Mouse (Mus musculus): Measurements from ENCODE around the gene Arl10. TPM values are rescaled to one million over a fixed set of nuclear protein-coding genes. Genes with fewer than 3 reads are reported as not detected.
"Not testable (repeated sequence)": the region's sequence is repeated elsewhere in the genome, so short reads cannot be mapped to it uniquely, and the experiment has no call there.

Arl10 gene
- total RNA-seq, 2 experiments from 2014 or later = 27.1 to 31.4 TPM

- peak; percentile 64 for DNase-seq
Measured at GRCm38 (mm10) chr13:54582126-54582525, 7.3 kb downstream of the Arl10 start.

DNA sequence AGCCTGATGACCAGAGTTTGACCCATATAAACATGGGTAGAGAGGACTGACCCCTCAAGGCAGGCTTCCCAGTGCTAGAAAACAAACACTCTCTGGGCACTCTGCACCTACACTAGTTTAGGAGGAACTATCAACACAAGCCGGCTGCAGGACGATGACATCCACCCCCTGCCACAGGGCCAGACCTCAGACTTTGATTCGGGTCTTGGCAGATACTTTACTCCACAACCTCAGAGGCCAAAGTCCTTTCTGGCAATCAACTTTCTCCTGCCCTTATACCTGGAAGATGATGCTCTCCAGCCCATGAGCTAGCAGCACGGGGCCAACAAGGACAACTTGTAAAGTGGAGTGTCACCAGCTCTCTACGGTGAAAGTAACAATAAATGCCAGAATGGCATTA, 8.0 kb downstream of the Arl10 start:
- peak; percentile 21 for DNase-seq

DNA sequence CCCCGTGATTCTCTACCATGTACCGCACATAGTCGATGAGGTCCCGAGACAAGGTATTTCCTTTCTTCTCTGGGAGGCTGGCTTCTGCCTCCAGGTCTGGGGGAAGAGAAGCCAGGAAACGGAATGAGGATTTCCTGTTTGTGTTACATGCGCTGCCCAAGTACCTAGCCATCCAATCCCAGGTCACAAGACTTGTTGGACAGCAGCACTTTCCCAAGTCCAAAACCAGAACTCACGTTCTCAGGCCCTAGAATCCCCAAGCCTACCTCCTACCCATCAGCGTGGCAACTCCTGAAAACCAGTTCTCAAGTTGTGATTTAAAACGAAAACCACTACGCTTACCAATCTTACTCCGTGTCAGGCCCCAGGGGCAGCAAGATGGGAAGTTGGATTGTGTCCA, 11.0 kb downstream of the Arl10 start:
- DNase-seq = no peak

- DNase-seq = no peak
Measured at GRCm38 (mm10) chr13:54589414-54589995, 14.7 kb downstream of the Arl10 start.

DNA sequence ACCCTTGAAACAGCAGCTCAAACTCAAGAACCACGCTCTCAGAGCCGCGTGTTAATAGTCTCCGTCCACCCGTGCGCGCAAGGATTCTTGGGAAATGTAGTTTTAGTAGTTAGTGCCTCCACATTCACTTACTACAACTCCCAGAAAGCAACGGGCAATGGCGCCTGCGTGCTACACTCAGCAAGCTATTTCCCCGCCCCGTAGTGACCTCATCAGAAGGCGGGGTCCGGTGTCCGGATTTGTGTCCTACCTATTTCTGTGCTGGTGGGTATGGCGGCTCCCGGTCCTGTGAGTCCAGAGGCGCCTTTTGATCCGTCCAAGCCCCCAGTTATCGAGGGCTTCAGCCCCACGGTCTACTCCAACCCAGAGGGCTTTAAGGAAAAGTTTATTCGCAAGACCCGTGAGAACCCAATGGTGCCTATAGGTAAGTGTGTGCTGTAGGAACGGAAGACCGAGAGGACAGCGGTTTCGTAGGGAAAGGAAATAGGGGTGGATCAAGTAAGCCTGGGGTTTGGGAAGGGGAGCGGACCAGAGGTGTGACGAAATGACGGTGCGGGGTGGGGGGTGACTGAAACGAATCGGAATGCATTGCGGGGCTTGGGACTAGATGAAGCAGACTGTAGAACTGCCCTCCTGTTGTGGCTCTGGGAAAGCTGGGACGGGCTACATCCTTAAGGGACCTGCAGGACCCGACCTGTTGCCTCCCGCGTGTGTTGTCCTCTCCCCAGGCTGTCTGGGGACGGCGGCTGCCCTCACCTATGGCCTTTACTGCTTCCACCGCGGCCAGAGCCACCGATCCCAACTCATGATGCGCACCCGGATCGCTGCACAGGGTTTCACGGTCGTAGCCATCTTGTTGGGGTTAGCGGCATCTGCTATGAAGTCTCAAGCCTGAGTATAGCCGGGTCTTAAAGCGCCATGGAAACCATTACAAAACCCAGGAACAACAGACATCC, 15.5 kb downstream of the Arl10 start, which contains the start of the genes Nop16 and Higd2a:
Nop16 (minus strand) TSS at position 95 of the 956 bp plus-strand sequence.
Higd2a (plus strand) TSS at position 212 of the 956 bp plus-strand sequence.
- peak; percentile 96 for DNase-seq

DNA sequence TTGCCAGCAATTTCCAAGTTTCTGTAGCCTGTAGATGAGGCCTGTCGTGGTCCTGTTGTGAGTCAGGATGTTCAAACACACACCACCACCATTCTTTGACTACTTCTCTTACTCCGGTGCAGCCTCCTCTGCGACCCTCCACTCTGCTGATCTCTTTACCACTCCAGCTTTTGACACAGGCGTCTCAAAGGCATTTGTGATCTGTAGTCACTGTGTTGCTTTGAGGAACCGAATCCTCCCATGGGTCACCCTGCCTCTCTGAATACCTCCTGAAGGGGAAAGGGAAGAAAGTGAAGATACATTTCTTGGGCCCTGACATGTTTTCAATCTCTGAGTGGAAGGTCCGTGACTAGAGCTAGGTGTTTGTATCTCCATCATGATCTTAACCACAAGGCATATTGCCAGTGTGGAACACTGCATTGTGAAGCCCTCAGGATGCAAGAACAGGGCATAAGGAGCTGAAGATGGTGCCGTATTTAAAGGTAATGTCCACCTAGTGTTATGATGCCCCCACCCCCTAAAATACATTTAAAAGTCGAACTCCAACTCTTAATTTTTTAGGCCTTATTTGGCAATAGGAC, 17.1 kb downstream of the Arl10 start:
- no peak for DNase-seq

- DNase-seq = no peak
Measured at GRCm38 (mm10) chr13:54593617-54594016, 18.8 kb downstream of the Arl10 start.

- no peak for DNase-seq
Measured at GRCm38 (mm10) chr13:54596107-54596690, 21.4 kb downstream of the Arl10 start.

GRCm38 (mm10) chr13:54596870-54597269, 22.1 kb downstream of the Arl10 start:
- no peak for DNase-seq

DNA sequence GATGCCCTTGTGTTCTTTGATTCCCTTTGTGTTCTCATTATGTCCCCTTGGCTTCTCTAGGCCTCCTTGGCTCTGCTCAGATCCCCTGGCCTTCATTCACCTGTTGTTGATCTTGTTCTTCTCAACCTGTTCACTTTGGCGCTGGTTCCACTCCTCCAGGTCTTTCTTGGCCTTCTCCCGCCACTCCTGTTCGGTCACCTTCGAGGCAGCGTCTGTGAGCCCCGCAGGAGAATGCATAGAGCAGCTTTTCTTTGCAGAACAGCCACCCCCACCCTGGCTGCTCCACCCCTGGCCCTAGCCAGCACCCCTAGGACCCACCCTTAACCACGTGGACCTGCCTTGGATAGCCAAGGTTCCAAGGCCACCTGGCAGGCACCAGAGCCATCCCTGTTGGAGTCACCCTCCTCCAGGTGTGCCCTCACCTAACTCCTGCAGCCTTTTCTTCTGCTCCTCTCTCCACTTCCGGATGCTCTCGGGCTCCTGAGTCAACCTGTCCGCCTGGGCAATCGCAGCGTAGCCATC, 23.9 kb downstream of the Arl10 start:
- DNase-seq = no peak

- DNase-seq = no peak
Measured at GRCm38 (mm10) chr13:54602639-54603111, 27.9 kb downstream of the Arl10 start.

GRCm38 (mm10) chr13:54603501-54603900, 28.7 kb downstream of the Arl10 start:
- no peak for DNase-seq

GRCm38 (mm10) chr13:54604221-54604620, 29.4 kb downstream of the Arl10 start:
- no peak for DNase-seq

GRCm38 (mm10) chr13:54605426-54605825, 30.6 kb downstream of the Arl10 start:
- DNase-seq = no peak

DNA sequence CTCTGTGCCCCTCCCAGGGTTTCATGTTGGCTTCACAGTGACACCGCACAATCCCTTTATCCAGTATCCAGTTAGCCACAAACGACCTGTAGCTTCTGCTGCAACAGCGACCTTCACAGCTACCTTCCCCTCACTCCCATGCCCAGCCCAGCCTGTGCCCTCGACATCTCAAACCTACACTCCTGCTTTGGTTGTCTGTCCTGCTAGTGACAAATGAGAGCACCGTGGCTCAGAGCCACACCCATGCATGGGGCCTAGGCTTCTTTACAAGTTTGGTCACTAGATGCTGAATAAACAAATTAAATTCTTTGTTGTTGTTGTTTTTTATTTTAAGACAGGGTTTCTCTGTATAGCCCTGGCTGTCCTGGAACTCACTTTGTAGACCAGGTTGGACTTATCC, 32.4 kb downstream of the Arl10 start:
- no peak for DNase-seq

- DNase-seq = no peak
Measured at GRCm38 (mm10) chr13:54608002-54608401, 33.2 kb downstream of the Arl10 start.

DNA sequence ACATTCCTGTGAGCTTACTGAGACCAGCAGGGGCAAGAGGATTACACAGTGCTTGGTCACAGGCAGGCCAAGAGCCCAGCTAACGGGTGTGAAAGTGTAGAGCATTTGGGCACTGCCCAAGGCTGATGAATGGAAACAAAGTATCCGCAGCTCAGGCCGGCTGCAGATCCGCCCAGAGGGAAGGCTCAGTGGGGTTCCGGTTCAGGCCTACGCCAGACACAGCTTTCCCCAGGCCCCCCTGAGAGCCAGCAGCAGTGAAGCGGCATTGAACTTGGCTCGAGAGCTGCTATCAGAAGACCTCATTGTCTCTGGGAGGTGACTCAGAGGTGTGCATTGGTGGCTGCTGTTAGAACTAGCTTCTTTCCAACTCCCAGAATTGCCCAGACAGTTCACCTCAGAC, 33.9 kb downstream of the Arl10 start:
- DNase-seq = no peak

DNA sequence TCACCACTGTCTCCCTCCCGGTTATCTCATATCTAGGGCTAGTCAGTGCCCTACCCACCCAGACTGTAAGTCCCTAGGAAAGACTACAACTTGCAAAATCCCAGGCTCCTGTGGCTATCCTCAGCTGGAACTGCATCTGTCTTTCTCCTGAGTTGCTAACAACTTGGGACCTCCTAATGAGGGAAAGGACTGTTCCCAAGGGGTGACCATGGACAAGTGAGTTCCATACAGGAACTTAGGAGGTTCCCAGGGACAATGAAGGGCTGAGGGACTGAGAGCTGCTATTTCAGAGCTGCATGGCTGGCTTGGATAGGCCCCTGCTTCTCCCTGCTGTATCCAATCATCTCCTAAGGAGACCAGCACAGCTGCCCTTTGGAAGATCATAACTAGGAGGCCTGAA, 34.5 kb downstream of the Arl10 start:
- DNase-seq = no peak

- peak; percentile 35 for DNase-seq
Measured at GRCm38 (mm10) chr13:54610613-54610971, 35.8 kb downstream of the Arl10 start.

GRCm38 (mm10) chr13:54610972-54611754, 36.3 kb downstream of the Arl10 start, which contains the start of gene Cltb:
Gene Cltb, minus strand, starts transcription at chr13:54611344.
- peak; percentile 93 for DNase-seq

- not testable (repeated sequence) for DNase-seq
Measured at GRCm38 (mm10) chr13:54613141-54613540, 38.3 kb downstream of the Arl10 start.

Measured in adrenal gland, postnatal 10 days (tissue).